Mouse (Mus musculus): ENCODE results near the gene Rora.

- TF ChIP-seq CTCF (IDR thresholded peaks at IDR 0.05; ENCODE audit: low read depth): no peak
- TF ChIP-seq EP300 (IDR thresholded peaks at IDR 0.05; ENCODE audit: low read depth): no peak
These were observed 525.6 kb downstream of the Rora start for GRCm38 (mm10) chr9:69179224-69179623.
